Mouse (Mus musculus): Measurements from ENCODE around the gene Cacna2d2.
"Not testable (repeated sequence)": the region's sequence is repeated elsewhere in the genome, so short reads cannot be mapped to it uniquely, and the experiment has no call there.

The Cacna2d2 gene

GRCm38 (mm10) chr9:107566041-107566709, 166.8 kb downstream of the Cacna2d2 start:
- peak; percentile 79 for DNase-seq

- DNase-seq, result no peak
Measured at GRCm38 (mm10) chr9:107566855-107567254, 167.4 kb downstream of the Cacna2d2 start.

GRCm38 (mm10) chr9:107567702-107568319, 168.4 kb downstream of the Cacna2d2 start, which contains the start of gene Hyal2:
Gene Hyal2, plus strand, starts transcription at chr9:107567945.
- no peak for DNase-seq

GRCm38 (mm10) chr9:107568331-107569261, 169.2 kb downstream of the Cacna2d2 start:
- DNase-seq, result peak; percentile 84

GRCm38 (mm10) chr9:107569270-107569669, 169.9 kb downstream of the Cacna2d2 start:
- DNase-seq, result no peak

GRCm38 (mm10) chr9:107570016-107570415, 170.6 kb downstream of the Cacna2d2 start:
- DNase-seq, result no peak

- no peak for DNase-seq
Measured at GRCm38 (mm10) chr9:107570845-107571244, 171.4 kb downstream of the Cacna2d2 start.

- DNase-seq, result no peak
Measured at GRCm38 (mm10) chr9:107571534-107572326, 172.3 kb downstream of the Cacna2d2 start.

GRCm38 (mm10) chr9:107572327-107572662, 172.9 kb downstream of the Cacna2d2 start:
- no peak for DNase-seq

GRCm38 (mm10) chr9:107573774-107574173, 174.4 kb downstream of the Cacna2d2 start:
- DNase-seq, result not testable (repeated sequence)

- no peak for DNase-seq
Measured at GRCm38 (mm10) chr9:107575579-107576356, 176.4 kb downstream of the Cacna2d2 start.

GRCm38 (mm10) chr9:107576357-107577107, 177.1 kb downstream of the Cacna2d2 start, which contains the start of gene Hyal1:
Gene Hyal1, plus strand, starts transcription at chr9:107576927.
- DNase-seq, result no peak

GRCm38 (mm10) chr9:107577871-107578270, 178.5 kb downstream of the Cacna2d2 start:
- no peak for DNase-seq

GRCm38 (mm10) chr9:107578587-107578986, 179.2 kb downstream of the Cacna2d2 start, which contains the start of gene Naa80:
Gene Naa80, plus strand, starts transcription at chr9:107578887.
- DNase-seq, result no peak
